In the genomic region with DNA sequence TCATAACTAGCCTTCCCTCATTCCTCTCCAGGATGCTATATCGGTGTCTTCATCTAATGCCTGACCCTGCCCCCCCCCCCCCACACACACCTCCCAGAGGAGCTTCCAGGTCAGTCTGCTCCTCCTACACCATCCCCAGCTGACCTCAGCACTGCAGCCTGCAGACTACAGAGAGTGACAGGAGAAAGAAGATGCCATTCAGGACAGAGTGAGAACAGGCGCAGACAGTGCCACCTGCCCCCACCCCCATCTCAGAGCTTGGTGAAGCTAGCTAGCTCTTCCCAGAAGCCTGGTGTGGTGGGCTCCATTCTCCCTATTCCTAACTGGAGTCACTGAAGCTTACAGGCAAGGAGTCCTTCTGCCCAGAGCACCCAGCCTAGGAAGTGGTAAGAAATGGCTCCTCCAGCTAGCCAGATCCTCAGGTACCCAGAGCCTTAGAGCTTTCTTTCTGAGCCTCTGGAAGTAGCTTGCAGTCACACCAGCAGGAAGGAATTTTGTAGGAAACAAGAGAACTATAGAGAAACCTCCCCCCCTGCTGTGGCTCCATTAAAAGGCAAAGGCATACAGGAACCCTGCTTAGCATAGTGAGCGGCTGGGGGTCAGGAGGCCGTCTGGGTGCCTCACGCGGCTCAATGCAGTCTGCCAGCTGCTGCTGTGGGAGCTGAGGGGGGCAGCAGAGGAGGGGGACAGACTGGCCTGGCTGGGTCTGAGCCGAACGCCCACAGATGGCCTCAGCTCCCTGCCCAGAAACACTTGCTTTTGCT, we compare ENCODE assay signal across 9 mouse cellular contexts. TPM values are rescaled to one million over a fixed set of nuclear protein-coding genes. Genes with fewer than 3 reads are reported as not detected.
DNase-seq lines count a peak whose midpoint lies in the region; ATAC-seq and TF ChIP-seq lines count a peak whose summit lies in the region.
"Had no signal": no experiment of that assay in that cellular context is flagged by ENCODE, and none has a peak within 500 bp of the region (broad histone marks: within the 10 kb centered on the region; RNA-seq: fewer than 3 reads in every experiment).

No protein-coding gene starts in this region.

- ATAC-seq in embryonic facial prominence, embryonic 11.5 days (replicated peaks; ENCODE audit: insufficient number of reproducible peaks, low FRiP score, low TSS enrichment, low read depth), result peak; percentile 78
- ATAC-seq in midbrain, postnatal 0 days (ENCODE audit: low FRiP score), result peak; percentile 68

- H3K9me3 ChIP-seq in heart, embryonic 10.5 days, result no peaks in the 10 kb centered on the region
- H3K9me3 ChIP-seq in embryonic facial prominence, embryonic 11.5 days (replicated peaks; ENCODE audit: control insufficient read depth, low read length), result no peaks in the 10 kb centered on the region
- no peaks in the 10 kb centered on the region for H3K9me3 ChIP-seq in midbrain, postnatal 0 days (ENCODE audit: low read length)

- DNase-seq in heart, embryonic 10.5 days (ENCODE audit: low spot score), result no peak
- DNase-seq in heart, postnatal 10 days, result no peak
- DNase-seq in embryonic facial prominence, embryonic 11.5 days (ENCODE audit: low spot score), result peak; percentile 71
- peak; percentile 73 for DNase-seq in kidney, adult 11 months
- DNase-seq in midbrain, postnatal 0 days (ENCODE audit: low spot score), result peak; percentile 80
- DNase-seq in layer of hippocampus, postnatal 25 days (ENCODE audit: extremely low spot score in 1 of 2, low spot score in 1 of 2), result no peak
- DNase-seq in right cerebral cortex, adult 2 months (ENCODE audit: low spot score in 2 of 2), result no peak
- no peak for DNase-seq in adrenal gland, adult 8-10 months

- 15% methylated on average over 8 of the region's 8 CpGs for WGBS in heart, embryonic 10.5 days
- 4% methylated on average over 8 of the region's 8 CpGs for WGBS in embryonic facial prominence, embryonic 11.5 days
- 11% methylated on average over 8 of the region's 8 CpGs for WGBS in midbrain, postnatal 0 days

- no peak for TF ChIP-seq CTCF in midbrain, postnatal 0 days (IDR thresholded peaks at IDR 0.05)

- no peaks in the 10 kb centered on the region for H3K36me3 ChIP-seq in heart, embryonic 10.5 days
- H3K36me3 ChIP-seq in embryonic facial prominence, embryonic 11.5 days (replicated peaks; ENCODE audit: control insufficient read depth, insufficient read depth, low read depth, low read length), result no peaks in the 10 kb centered on the region
- H3K36me3 ChIP-seq in midbrain, postnatal 0 days (ENCODE audit: insufficient read depth, low read length), result no peaks in the 10 kb centered on the region

- H3K9ac ChIP-seq in embryonic facial prominence, embryonic 11.5 days (replicated peaks; ENCODE audit: low read length), result 0 out of 2 replicates have a peak overlapping the region, but pooled peaks have one; percentile 18
- H3K9ac ChIP-seq in midbrain, postnatal 0 days (replicated peaks; ENCODE audit: low read length, poor library complexity, severe bottlenecking), result no peak overlapping the region

- H3K27me3 ChIP-seq in heart, embryonic 10.5 days (ENCODE audit: insufficient read depth, poor library complexity, severe bottlenecking), result peaks cover 60% of the 10 kb centered on the region
- H3K27me3 ChIP-seq in embryonic facial prominence, embryonic 11.5 days (ENCODE audit: control insufficient read depth, insufficient read depth, low read length), result no peaks in the 10 kb centered on the region
- no peaks in the 10 kb centered on the region for H3K27me3 ChIP-seq in midbrain, postnatal 0 days (ENCODE audit: insufficient read depth, low read length)

- H3K4me3 ChIP-seq in heart, embryonic 10.5 days, result no peak overlapping the region
- H3K4me3 ChIP-seq in embryonic facial prominence, embryonic 11.5 days (ENCODE audit: low read depth, low read length), result no peak overlapping the region
- H3K4me3 ChIP-seq in midbrain, postnatal 0 days (ENCODE audit: low read depth, low read length), result no peak overlapping the region
- H3K4me3 ChIP-seq: erythroblast, embryonic 14.5 days had no signal

- intact Hi-C loops in heart, postnatal 10 days (cut with DNase I), result no loop called here

- peak overlapping the region; percentile 62 for H3K27ac ChIP-seq in heart, embryonic 10.5 days
- H3K27ac ChIP-seq in embryonic facial prominence, embryonic 11.5 days (replicated peaks; ENCODE audit: low read depth, low read length), result peak overlapping the region; percentile 56; the same call in 1 of the 2 replicates
- H3K27ac ChIP-seq in midbrain, postnatal 0 days (ENCODE audit: low read depth, low read length), result 0 out of 2 replicates have a peak overlapping the region, but pooled peaks have one; percentile 26

- H3K4me1 ChIP-seq in heart, embryonic 10.5 days, result peaks cover 25% of the 10 kb centered on the region
- peaks cover 7% of the 10 kb centered on the region for H3K4me1 ChIP-seq in embryonic facial prominence, embryonic 11.5 days (ENCODE audit: control insufficient read depth, insufficient read depth, low read length)
- no peaks in the 10 kb centered on the region; the same call in 1 of the 2 replicates for H3K4me1 ChIP-seq in midbrain, postnatal 0 days (ENCODE audit: insufficient read depth, low read length)

- H3K4me2 ChIP-seq in embryonic facial prominence, embryonic 11.5 days (ENCODE audit: low read depth, low read length), result no peak overlapping the region
- no peak overlapping the region for H3K4me2 ChIP-seq in midbrain, postnatal 0 days (ENCODE audit: low read depth, low read length, poor library complexity, severe bottlenecking)

RNA-seq across cellular contexts. Expression of gene Tns1, which starts 13.1 kb away (rescaled TPM):
- 49.8 and 75.4 TPM in 2 replicates for polyA plus RNA-seq in heart, embryonic 10.5 days (2016; fragmentation: Nextera tagmentation; extraction: Ambion mirVana)
- total RNA-seq in heart, postnatal 10 days (2021), result 100 to 1,000 TPM; 532 to 688 TPM
- 21.1 and 21.6 TPM in 2 replicates for polyA plus RNA-seq in embryonic facial prominence, embryonic 11.5 days (2014; fragmentation: Nextera tagmentation; extraction: Ambion mirVana)
- 22.5 and 31.5 TPM in 2 replicates for total RNA-seq in midbrain, postnatal 0 days (2014; rRNA removed)
- 9.8 and 10.2 TPM in 2 replicates for polyA plus RNA-seq in midbrain, postnatal 0 days (2015; fragmentation: Nextera tagmentation; extraction: Ambion mirVana)
- total RNA-seq in layer of hippocampus, postnatal 25 days (2021), result 10 to 100 TPM; 29.6 to 41.9 TPM
- total RNA-seq in adrenal gland, adult 8-10 months (2022), result 100 to 1,000 TPM; 461 to 578 (median 489) TPM

RNA-seq across cellular contexts. Expression of gene Rufy4, which starts 14.2 kb away (rescaled TPM):
- 0.16 and 0.23 TPM in 2 replicates for polyA plus RNA-seq in heart, embryonic 10.5 days (2016; fragmentation: Nextera tagmentation; extraction: Ambion mirVana)
- total RNA-seq in heart, postnatal 10 days (2021), result 1 to 10 TPM; 1.2 to 1.5 TPM
- polyA plus RNA-seq in embryonic facial prominence, embryonic 11.5 days (2014; fragmentation: Nextera tagmentation; extraction: Ambion mirVana), result 0.11 and 0.28 TPM in 2 replicates
- 0.33 TPM in 1 of 2 replicates, not detected in the other for total RNA-seq in midbrain, postnatal 0 days (2014; rRNA removed)
- polyA plus RNA-seq in midbrain, postnatal 0 days (2015; fragmentation: Nextera tagmentation; extraction: Ambion mirVana), result 0.09 and 0.11 TPM in 2 replicates
- not detected for total RNA-seq in layer of hippocampus, postnatal 25 days (2021)
- total RNA-seq in adrenal gland, adult 8-10 months (2022), result 1 to 10 TPM; 1.3 to 4.4 (median 2.8) TPM
- polyA plus RNA-seq: erythroblast, embryonic 14.5 days had no signal

RNA-seq across cellular contexts. Expression of gene Cxcr2, which starts 42.7 kb away (rescaled TPM):
- polyA plus RNA-seq in heart, embryonic 10.5 days (2016; fragmentation: Nextera tagmentation; extraction: Ambion mirVana), result 0.09 and 0.20 TPM in 2 replicates
- under 1 TPM; 0.14 to 0.17 TPM for total RNA-seq in heart, postnatal 10 days (2021)
- 0.07 and 0.08 TPM in 2 replicates for polyA plus RNA-seq in embryonic facial prominence, embryonic 11.5 days (2014; fragmentation: Nextera tagmentation; extraction: Ambion mirVana)
- total RNA-seq in midbrain, postnatal 0 days (2014; rRNA removed), result 0.38 TPM in 1 of 2 replicates, not detected in the other
- 0.05 and 0.16 TPM in 2 replicates for polyA plus RNA-seq in midbrain, postnatal 0 days (2015; fragmentation: Nextera tagmentation; extraction: Ambion mirVana)
- not detected for total RNA-seq in layer of hippocampus, postnatal 25 days (2021)
- total RNA-seq in adrenal gland, adult 8-10 months (2022), result under 1 TPM in 1 of 4 experiments, not detected in 3; 0.10 TPM

Comparison
In these comparisons a context has a peak if more than half of its experiments do, and no peak if none do; other contexts are left out.
1. DNase-seq: peak in embryonic facial prominence, embryonic 11.5 days (single experiment), kidney, adult 11 months (single experiment) and midbrain, postnatal 0 days (single experiment); none in heart, embryonic 10.5 days (single experiment), heart, postnatal 10 days (0 of 2), layer of hippocampus, postnatal 25 days (0 of 2), right cerebral cortex, adult 2 months (0 of 2) and adrenal gland, adult 8-10 months (single experiment).
2. RNA of gene Tns1, which starts 13.1 kb away (total RNA-seq): 532 to 688 TPM in heart, postnatal 10 days and 461 to 578 TPM in adrenal gland, adult 8-10 months; 29.6 to 41.9 TPM in layer of hippocampus, postnatal 25 days and 22.5 to 31.5 TPM in midbrain, postnatal 0 days; every median in the first group is over 10 times any median in the second.
3. Peak in every context shown above with its lines, with median percentiles within 50 percentile points of each other: H3K27ac ChIP-seq.